Mouse (Mus musculus) T-helper 17 cell (primary cell): ENCODE results near the gene Zwint.

Source experiments
- in situ Hi-C, 2 experiments: fragments of 300-600 bp; cut with MboI, MseI; formaldehyde crosslinking; loops; 1 replicate in 1 of 2; 2 replicates in 1 of 2; pipeline ENCODE4 v1.15.1; 2025; ENCODE audit warnings: high pct_unique_total_duplicates in 2 of 2

The Zwint gene

GRCm38 (mm10) chr10:72654270-72655016 lies at the start of gene Zwint:
Gene Zwint, plus strand, starts transcription at chr10:72654845.
- in situ Hi-C loops: loop anchor here (5.0 to 25.0 kb wide), 3 partner anchors 1292 to 1422 kb away; partner anchors contain the start of genes Cisd1 (in 1 of the 2) and Ipmk (in 1 of the 2)

- in situ Hi-C loops: no loop called here
Measured at GRCm38 (mm10) chr10:72613125-72613915, 41.3 kb upstream of the Zwint start.

- in situ Hi-C loops: no loop called here
Measured at GRCm38 (mm10) chr10:72616153-72616552, 38.5 kb upstream of the Zwint start.

- in situ Hi-C loops: no loop called here
Measured at GRCm38 (mm10) chr10:72620527-72620926, 34.1 kb upstream of the Zwint start.

GRCm38 (mm10) chr10:72623561-72623960 lies 31.1 kb upstream of the Zwint start:
- in situ Hi-C loops: no loop called here

GRCm38 (mm10) chr10:72634125-72634524 lies 20.5 kb upstream of the Zwint start:
- in situ Hi-C loops: no loop called here

- in situ Hi-C loops: loop anchor here (25.0 kb wide), 2 partner anchors 1289 to 1314 kb away; partner anchors contain the start of genes Cisd1 (in 1 of the 2) and Ipmk (in 1 of the 2)
Measured at GRCm38 (mm10) chr10:72650867-72651266, 3.8 kb upstream of the Zwint start.

GRCm38 (mm10) chr10:72653797-72654196 lies 848 bp upstream of the Zwint start:
- in situ Hi-C loops: loop anchor here (25.0 kb wide), 2 partner anchors 1291 to 1316 kb away; partner anchors contain the start of genes Cisd1 (in 1 of the 2) and Ipmk (in 1 of the 2)

- in situ Hi-C loops: loop anchor here (5.0 to 25.0 kb wide), 3 partner anchors 1293 to 1423 kb away; partner anchors contain the start of genes Cisd1 (in 1 of the 2) and Ipmk (in 1 of the 2)
Measured at GRCm38 (mm10) chr10:72655017-72655509, 418 bp downstream of the Zwint start.

GRCm38 (mm10) chr10:72659198-72659597 lies 4.6 kb downstream of the Zwint start:
- in situ Hi-C loops: loop anchor here (5.0 to 25.0 kb wide), 3 partner anchors 1297 to 1427 kb away; partner anchors contain the start of genes Cisd1 (in 1 of the 2) and Ipmk (in 1 of the 2)

- in situ Hi-C loops: loop anchor here (25.0 kb wide), 2 partner anchors 1298 to 1323 kb away; partner anchors contain the start of genes Cisd1 (in 1 of the 2) and Ipmk (in 1 of the 2)
Measured at GRCm38 (mm10) chr10:72660350-72660749, 5.7 kb downstream of the Zwint start.

- in situ Hi-C loops: loop anchor here (25.0 kb wide), 2 partner anchors 1306 to 1331 kb away; partner anchors contain the start of genes Cisd1 (in 1 of the 2) and Ipmk (in 1 of the 2)
Measured at GRCm38 (mm10) chr10:72667856-72668255, 13.2 kb downstream of the Zwint start.

- in situ Hi-C loops: loop anchor here (25.0 kb wide), 2 partner anchors 1307 to 1332 kb away; partner anchors contain the start of genes Cisd1 (in 1 of the 2) and Ipmk (in 1 of the 2)
Measured at GRCm38 (mm10) chr10:72669086-72669485, 14.4 kb downstream of the Zwint start.

- in situ Hi-C loops: no loop called here
Measured at GRCm38 (mm10) chr10:72675971-72676370, 21.3 kb downstream of the Zwint start.

GRCm38 (mm10) chr10:72676550-72676949 lies 21.9 kb downstream of the Zwint start:
- in situ Hi-C loops: no loop called here

- in situ Hi-C loops: no loop called here
Measured at GRCm38 (mm10) chr10:72679086-72679485, 24.4 kb downstream of the Zwint start.

GRCm38 (mm10) chr10:72701092-72701491 lies 46.4 kb downstream of the Zwint start:
- in situ Hi-C loops: no loop called here

GRCm38 (mm10) chr10:72713754-72714153 lies 59.1 kb downstream of the Zwint start:
- in situ Hi-C loops: no loop called here
